Comparison of ENCODE assay signal across 22 mouse cellular contexts in the genomic region with DNA sequence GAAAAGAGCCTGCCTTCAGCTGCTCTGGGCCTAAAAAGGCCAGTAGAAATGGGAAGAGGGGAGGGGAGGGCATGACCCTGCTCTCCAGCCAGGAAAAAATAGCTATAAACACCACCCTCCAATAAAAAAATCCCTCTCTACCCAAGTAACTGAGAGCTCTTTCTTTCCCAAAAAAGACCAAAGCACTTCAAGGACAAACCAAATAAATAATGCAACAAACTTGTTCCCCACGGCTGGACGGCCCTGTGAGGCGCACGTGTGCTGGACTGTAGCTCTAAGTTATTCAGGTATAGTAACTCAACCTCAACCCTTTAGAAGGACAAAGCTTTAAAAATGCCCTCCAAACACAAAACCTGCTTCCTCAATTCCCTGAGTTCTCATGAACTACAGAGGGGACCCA. TPM values are rescaled to one million over a fixed set of nuclear protein-coding genes. Genes with fewer than 3 reads are reported as not detected.
DNase-seq lines count a peak whose midpoint lies in the region; ATAC-seq and TF ChIP-seq lines count a peak whose summit lies in the region.
"Had no signal": no experiment of that assay in that cellular context is flagged by ENCODE, and none has a peak within 500 bp of the region (broad histone marks: within the 10 kb centered on the region; RNA-seq: fewer than 3 reads in every experiment).

No protein-coding gene starts in this region.

- H3K9me3 ChIP-seq in kidney, embryonic 15.5 days (replicated peaks): no peaks in the 10 kb centered on the region
- no peaks in the 10 kb centered on the region for H3K9me3 ChIP-seq in liver, embryonic 15.5 days (replicated peaks)
- H3K9me3 ChIP-seq: forebrain, embryonic 15.5 days; heart, embryonic 15.5 days; hindbrain, embryonic 13.5 days; midbrain, embryonic 15.5 days; neural tube, embryonic 12.5 days had no signal

- H3K4me2 ChIP-seq in kidney, embryonic 15.5 days: no peak overlapping the region
- H3K4me2 ChIP-seq in liver, embryonic 15.5 days: peak overlapping the region; percentile 34; the same call in 1 of the 2 replicates
- H3K4me2 ChIP-seq: forebrain, embryonic 15.5 days; heart, embryonic 15.5 days; hindbrain, embryonic 13.5 days; midbrain, embryonic 15.5 days; neural tube, embryonic 12.5 days had no signal

- H3K27me3 ChIP-seq in kidney, embryonic 15.5 days: no peaks in the 10 kb centered on the region
- no peaks in the 10 kb centered on the region for H3K27me3 ChIP-seq in liver, embryonic 15.5 days
- H3K27me3 ChIP-seq in thymus, adult 2 months (ENCODE audit: control insufficient read depth, insufficient read depth, low read length): no peaks in the 10 kb centered on the region
- H3K27me3 ChIP-seq: forebrain, embryonic 15.5 days; heart, embryonic 15.5 days; hindbrain, embryonic 13.5 days; midbrain, embryonic 15.5 days; neural tube, embryonic 12.5 days had no signal

- no peak for DNase-seq in gastrocnemius, adult 2 months
- DNase-seq in gastrocnemius, postnatal 14 days: no peak
- DNase-seq in left cerebral cortex, adult 2 months (ENCODE audit: extremely low spot score in 1 of 2, low spot score in 2 of 2): no peak
- DNase-seq in left cerebral cortex, postnatal 36 days (ENCODE audit: low spot score in 2 of 2): no peak
- DNase-seq in thymus, adult 2 months: no peak
- DNase-seq in frontal cortex, postnatal 14 days (ENCODE audit: low spot score in 2 of 2): no peak
- DNase-seq: adrenal gland, postnatal 10 days; cerebellum, adult 8-10 months; gastrocnemius, postnatal 25 days; heart, adult 18-20 months; heart, postnatal 36 days; right cerebral cortex, postnatal 14 days; spleen, adult 18-20 months had no signal

- no peak for ATAC-seq in kidney, embryonic 15.5 days (replicated peaks; ENCODE audit: low FRiP score)
- ATAC-seq in liver, embryonic 15.5 days (ENCODE audit: insufficient read depth): no peak
- ATAC-seq: forebrain, embryonic 15.5 days; lung, postnatal 0 days; midbrain, embryonic 15.5 days had no signal

- TF ChIP-seq CTCF in gastrocnemius, adult 2 months (IDR thresholded peaks at IDR 0.05): no peak
- TF ChIP-seq CTCF in left cerebral cortex, adult 2 months (IDR thresholded peaks at IDR 0.05): no peak
- TF ChIP-seq CTCF in thymus, adult 2 months (IDR thresholded peaks at IDR 0.05; ENCODE audit: borderline replicate concordance, control insufficient read depth, extremely low read depth, insufficient read depth, low read length, poor library complexity): no peak

- H3K36me3 ChIP-seq in kidney, embryonic 15.5 days: no peaks in the 10 kb centered on the region
- no peaks in the 10 kb centered on the region for H3K36me3 ChIP-seq in liver, embryonic 15.5 days (replicated peaks)
- H3K36me3 ChIP-seq in thymus, adult 2 months (ENCODE audit: control insufficient read depth, insufficient read depth, low read length): no peaks in the 10 kb centered on the region
- H3K36me3 ChIP-seq: forebrain, embryonic 15.5 days; heart, embryonic 15.5 days; hindbrain, embryonic 13.5 days; midbrain, embryonic 15.5 days; neural tube, embryonic 12.5 days had no signal

- TF ChIP-seq POLR2A in thymus, adult 2 months (IDR thresholded peaks at IDR 0.05; ENCODE audit: control insufficient read depth, extremely low read depth, insufficient read depth, low read length, poor library complexity): no peak

- no peak overlapping the region for H3K4me3 ChIP-seq in gastrocnemius, adult 2 months
- H3K4me3 ChIP-seq in left cerebral cortex, adult 2 months: no peak overlapping the region
- no peak overlapping the region for H3K4me3 ChIP-seq in kidney, embryonic 15.5 days (replicated peaks)
- H3K4me3 ChIP-seq in liver, embryonic 15.5 days (replicated peaks): no peak overlapping the region
- no peak overlapping the region for H3K4me3 ChIP-seq in thymus, adult 2 months (ENCODE audit: control insufficient read depth, insufficient read depth, low read length)
- H3K4me3 ChIP-seq: forebrain, embryonic 15.5 days; heart, embryonic 15.5 days; hindbrain, embryonic 13.5 days; midbrain, embryonic 15.5 days; neural tube, embryonic 12.5 days had no signal

- no peak overlapping the region for H3K9ac ChIP-seq in kidney, embryonic 15.5 days
- H3K9ac ChIP-seq in liver, embryonic 15.5 days: 0 out of 2 replicates have a peak overlapping the region, but pooled peaks have one; percentile 18
- H3K9ac ChIP-seq: forebrain, embryonic 15.5 days; heart, embryonic 15.5 days; hindbrain, embryonic 13.5 days; midbrain, embryonic 15.5 days; neural tube, embryonic 12.5 days had no signal

- H3K27ac ChIP-seq in gastrocnemius, adult 2 months: peak overlapping the region; percentile 56
- peak overlapping the region; percentile 44; the same call in 1 of the 2 replicates for H3K27ac ChIP-seq in left cerebral cortex, adult 2 months
- peak overlapping the region; percentile 48; the same call in 1 of the 2 replicates for H3K27ac ChIP-seq in kidney, embryonic 15.5 days
- peak overlapping the region; percentile 20 for H3K27ac ChIP-seq in liver, embryonic 15.5 days (replicated peaks)
- H3K27ac ChIP-seq in thymus, adult 2 months (ENCODE audit: control insufficient read depth, insufficient read depth, low read length): no peak overlapping the region
- H3K27ac ChIP-seq: forebrain, embryonic 15.5 days; heart, embryonic 15.5 days; hindbrain, embryonic 13.5 days; macrophage; midbrain, embryonic 15.5 days; neural tube, embryonic 12.5 days had no signal

- intact Hi-C loops in gastrocnemius, adult 2 months (cut with DNase I): no loop called here
- intact Hi-C loops in gastrocnemius, postnatal 14 days (cut with DNase I; ENCODE audit: low total_unique reads): no loop called here
- intact Hi-C loops in left cerebral cortex, adult 2 months (cut with DNase I): loop anchor here (2.0 kb wide), 1 partner anchor 17 kb away; no protein-coding TSS in a partner anchor
- intact Hi-C loops in left cerebral cortex, postnatal 36 days (cut with DNase I): no loop called here

- 69% methylated on average over 4 of the region's 4 CpGs for WGBS in kidney, embryonic 15.5 days
- WGBS in liver, embryonic 15.5 days (ENCODE audit: insufficient replicate concordance): 80% methylated on average over 4 of the region's 4 CpGs
- WGBS in thymus, adult 2 months: 95% methylated on average over 4 of the region's 4 CpGs

- peaks cover 78% of the 10 kb centered on the region for H3K4me1 ChIP-seq in kidney, embryonic 15.5 days
- H3K4me1 ChIP-seq in liver, embryonic 15.5 days (replicated peaks): peaks cover 89% of the 10 kb centered on the region
- peaks cover 42% of the 10 kb centered on the region for H3K4me1 ChIP-seq in thymus, adult 2 months (replicated peaks; ENCODE audit: control insufficient read depth, insufficient read depth, low read length)

RNA-seq across cellular contexts. Expression of gene Stk24, which starts 28.1 kb away (rescaled TPM):
- total RNA-seq in gastrocnemius, adult 2 months (2021): 10 to 100 TPM; 29.7 to 40.0 TPM
- total RNA-seq in gastrocnemius, postnatal 14 days (2021): 10 to 100 TPM; 24.7 to 29.7 TPM
- total RNA-seq in left cerebral cortex, adult 2 months (2021): 10 to 100 TPM; 67.8 to 74.2 TPM
- total RNA-seq in left cerebral cortex, postnatal 36 days (2021): 10 to 100 TPM; 59.9 to 60.6 TPM
- 37.9 and 39.3 TPM in 2 replicates for polyA plus RNA-seq in kidney, embryonic 15.5 days (2015; fragmentation: Nextera tagmentation; extraction: Ambion mirVana)
- 27.0 and 29.3 TPM in 2 replicates for polyA plus RNA-seq in liver, embryonic 15.5 days (2015; fragmentation: Nextera tagmentation; extraction: Ambion mirVana)
- 54.9 and 57.1 TPM in 2 replicates for polyA plus RNA-seq in thymus, adult 2 months (2012; rRNA removed)
